Mouse (Mus musculus) heart, adult 2 months (tissue): Measurements from ENCODE around the gene Wfdc15b. TPM values are rescaled to one million over a fixed set of nuclear protein-coding genes. Genes with fewer than 3 reads are reported as not detected.
"Not testable (repeated sequence)": the region's sequence is repeated elsewhere in the genome, so short reads cannot be mapped to it uniquely, and the experiment has no call there.

ENCODE experiments used
- DNase-seq, 2 experiments: peaks; one replicate each; pipeline ENCODE4 v3.0.0; 2021
- H3K27ac ChIP-seq: fragments of 200-600 bp; 2 replicates; pipeline ENCODE4 v1.8.1; 2022
- H3K27me3 ChIP-seq: fragments of 200-500 bp; 2 replicates; pipeline ENCODE4 v1.6.1; 2012; ENCODE audit warnings: mild to moderate bottlenecking, low read length, inconsistent platforms, mixed read lengths; ENCODE audit not compliant: control insufficient read depth, insufficient read depth
- H3K36me3 ChIP-seq: fragments of 200-500 bp; 2 replicates; pipeline ENCODE4 v1.6.1; 2012; ENCODE audit warnings: low read length, inconsistent platforms; ENCODE audit not compliant: control insufficient read depth, insufficient read depth
- H3K4me1 ChIP-seq: fragments of 200-500 bp; 2 replicates; pipeline ENCODE4 v1.6.1; 2011; ENCODE audit warnings: low read length; ENCODE audit not compliant: control insufficient read depth, insufficient read depth
- H3K4me3 ChIP-seq: fragments of 200-600 bp; 2 replicates; pipeline ENCODE4 v1.8.1; 2022
- H3K79me2 ChIP-seq: fragments of 200-500 bp; replicated peaks from 2 replicates; pipeline ENCODE4 v1.6.1; 2012; ENCODE audit warnings: mild to moderate bottlenecking, inconsistent platforms, low read length, moderate library complexity, mixed read lengths; ENCODE audit not compliant: control insufficient read depth, insufficient read depth
- H3K9ac ChIP-seq: fragments of 200-500 bp; 2 replicates; pipeline ENCODE4 v1.6.1; 2012; ENCODE audit warnings: low read depth, mild to moderate bottlenecking, control low read depth, inconsistent platforms, low read length, mixed read lengths
- CTCF ChIP-seq: fragments of 200-600 bp; IDR thresholded peaks from 2 replicates; pipeline ENCODE4 v1.8.1; 2022; ENCODE audit warnings: antibody characterized with exemption, mild to moderate bottlenecking, moderate library complexity
- EP300 ChIP-seq: fragments of 200-500 bp; IDR thresholded peaks from 2 replicates; pipeline ENCODE4 v1.6.1; 2011; ENCODE audit warnings: low read depth, low read length, control low read depth; ENCODE audit not compliant: insufficient read depth
- POLR2A ChIP-seq: fragments of 200-500 bp; IDR thresholded peaks from 2 replicates; pipeline ENCODE4 v1.6.1; 2011; ENCODE audit warnings: mild to moderate bottlenecking, low read depth, low read length, control low read depth; ENCODE audit not compliant: insufficient read depth
- WGBS: fragments of 180-500 bp; shearing (Covaris S2); methylation state at CpG from one replicate; pipeline ENCODE4 v1.1.7; 2018; 5-methylcytosine and 5-hydroxymethylcytosine counted together
- intact Hi-C: fragments of 180-260 bp; cut with DNase I; formaldehyde crosslinking; loops from one replicate; pipeline ENCODE4 v1.15.1; 2025
- long read RNA-seq: library from polyadenylated mRNA; stranded (forward); transcript quantifications from one replicate; pipeline ENCODE4 v2.0.0, GENCODE M21; 2021
- polyA plus RNA-seq: library from polyadenylated mRNA; depleted of rRNA; stranded (reverse); fragments of >200 nt; gene quantifications from 2 replicates; pipeline ENCODE4 v1.2.3, GENCODE M21; 2012; rRNA removed
- total RNA-seq, 2 experiments: library from RNA; stranded (reverse); gene quantifications; 2 replicates each; pipeline ENCODE4 v1.2.3; 2021

Gene Wfdc15b
- total RNA-seq = not detected
- not detected in 2 replicates for polyA plus RNA-seq
- long read RNA-seq = 0 reads

DNA sequence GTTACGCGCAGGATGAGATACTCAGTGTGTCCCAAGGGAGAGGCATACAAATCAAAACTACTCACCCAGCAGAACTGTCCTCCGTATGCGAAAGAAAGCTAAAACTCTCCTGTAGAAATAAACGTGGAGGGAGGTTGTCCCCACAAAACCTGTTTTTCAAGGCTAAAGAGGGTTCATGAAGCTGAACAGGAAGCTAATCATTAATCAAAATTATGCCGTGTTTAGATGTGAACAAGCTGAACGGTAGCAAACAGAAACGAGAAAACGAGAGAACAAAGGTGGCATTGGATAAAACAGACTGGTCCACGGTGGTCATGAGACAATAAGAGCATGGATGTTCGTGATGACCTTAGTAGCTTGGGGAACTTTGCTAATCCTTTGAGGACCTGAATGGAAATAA, at the start of gene Wfdc15b:
TSS of gene Wfdc15b (minus strand) at position 139 of the 400 bp plus-strand sequence.
- Histone ChIP-seq H3K4me1 (no peaks in the 10 kb centered on the region), H3K9ac (no peak within 1 kb of the TSS), H3K27ac (no peak within 1 kb of the TSS), H3K36me3 (no peaks in the 10 kb centered on the region), H3K4me3 (no peak within 1 kb of the TSS), H3K79me2 (no peaks in the 10 kb centered on the region), H3K27me3 (no peaks in the 10 kb centered on the region)
- no peak for DNase-seq
- intact Hi-C loops = no loop called here
- TF ChIP-seq EP300 (no peak), POLR2A (no peak), CTCF (no peak)
- 79% methylated on average over 11 of the region's 11 CpGs for WGBS

DNA sequence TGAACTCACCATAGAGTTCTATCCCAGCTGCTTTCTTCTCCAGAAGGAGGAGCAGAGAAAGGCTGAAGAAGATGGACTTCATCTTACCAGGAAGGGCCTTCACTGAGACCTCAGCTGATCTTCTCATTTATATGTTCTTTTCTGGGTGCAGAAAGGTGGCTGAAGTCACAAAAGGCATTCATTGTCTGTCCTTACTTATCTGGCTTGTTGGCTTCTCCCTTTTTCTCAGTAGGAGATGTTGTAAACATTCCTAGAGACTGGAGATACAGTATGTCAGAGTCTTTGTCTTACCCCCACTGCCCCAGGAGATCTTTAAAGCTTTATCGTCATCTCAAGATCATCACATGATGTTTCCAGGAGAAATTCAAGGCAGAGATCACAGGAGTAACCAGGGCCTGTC, 35.1 kb upstream of the Wfdc15b start, which contains the start of gene Svs3b:
TSS of gene Svs3b (minus strand) at position 101 of the 400 bp plus-strand sequence.
- intact Hi-C loops, H3K4me1 ChIP-seq, H3K36me3 ChIP-seq, H3K27ac ChIP-seq, H3K27me3 ChIP-seq, H3K79me2 ChIP-seq, H3K4me3 ChIP-seq, H3K9ac ChIP-seq, DNase-seq: not testable (repeated sequence)
- WGBS = 63% methylated on average over 1 of the region's 1 CpGs

DNA sequence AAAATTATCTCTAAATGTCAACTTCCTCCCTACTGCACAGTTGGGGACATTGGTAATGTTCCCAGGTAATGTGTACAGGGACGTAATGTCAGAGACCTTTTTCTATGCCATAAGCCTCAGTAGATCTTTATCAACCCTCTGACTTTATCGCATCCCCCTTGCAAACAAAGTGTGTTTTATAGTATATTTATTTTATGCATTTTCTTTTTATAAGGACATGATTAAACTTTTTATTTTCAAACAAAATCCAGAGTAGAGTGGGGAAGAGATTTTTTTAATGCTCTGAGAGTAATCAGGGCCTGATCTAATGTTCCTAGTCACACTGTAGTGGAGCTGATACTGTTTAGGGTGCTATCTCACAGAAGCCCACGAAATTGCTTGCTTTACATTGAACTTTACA, 16.9 kb upstream of the Wfdc15b start, which contains the start of gene Svs2:
TSS of gene Svs2 (minus strand) at position 101 of the 400 bp plus-strand sequence.
- H3K79me2 ChIP-seq = no peaks in the 10 kb centered on the region
- no peak within 1 kb of the TSS for H3K4me3 ChIP-seq
- no peak within 1 kb of the TSS for H3K9ac ChIP-seq
- H3K36me3 ChIP-seq = no peaks in the 10 kb centered on the region
- H3K4me1 ChIP-seq = no peaks in the 10 kb centered on the region; the same call in 1 of the 2 replicates
- DNase-seq = no peak
- intact Hi-C loops = no loop called here
- H3K27me3 ChIP-seq = no peaks in the 10 kb centered on the region; the same call in 1 of the 2 replicates
- H3K27ac ChIP-seq = no peak within 1 kb of the TSS
- TF ChIP-seq CTCF (no peak), POLR2A (no peak), EP300 (no peak)
- WGBS = 80% methylated on average over 3 of the region's 3 CpGs

DNA sequence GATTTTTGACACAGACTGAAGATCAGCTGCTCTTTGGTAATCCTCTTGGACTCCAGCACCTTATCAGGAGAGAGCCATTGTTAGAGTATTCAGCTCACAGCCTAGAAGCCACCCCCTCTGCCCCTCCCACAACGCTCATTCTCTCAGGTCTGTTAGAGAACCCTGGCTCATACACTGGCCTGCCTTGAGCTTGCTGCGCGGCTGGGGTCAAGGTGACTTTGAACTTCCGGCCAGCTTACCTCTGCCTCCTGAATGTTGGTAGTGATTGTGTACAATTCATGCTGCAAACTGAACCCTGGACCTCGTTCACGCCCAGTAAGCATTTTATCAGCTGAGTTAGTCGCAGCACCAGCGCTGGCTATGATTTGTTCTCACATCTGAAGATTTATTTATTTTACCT, 11.2 kb upstream of the Wfdc15b start:
- intact Hi-C loops = no loop called here
- Histone ChIP-seq H3K27ac (no peak overlapping the region), H3K9ac (no peak overlapping the region), H3K4me1 (no peaks in the 10 kb centered on the region), H3K36me3 (no peaks in the 10 kb centered on the region), H3K79me2 (no peaks in the 10 kb centered on the region), H3K27me3 (no peaks in the 10 kb centered on the region), H3K4me3 (no peak overlapping the region)
- no peak for TF ChIP-seq CTCF
- no peak for TF ChIP-seq EP300
- TF ChIP-seq POLR2A = no peak
- WGBS = 80% methylated on average over 8 of the region's 8 CpGs
- DNase-seq = no peak

DNA sequence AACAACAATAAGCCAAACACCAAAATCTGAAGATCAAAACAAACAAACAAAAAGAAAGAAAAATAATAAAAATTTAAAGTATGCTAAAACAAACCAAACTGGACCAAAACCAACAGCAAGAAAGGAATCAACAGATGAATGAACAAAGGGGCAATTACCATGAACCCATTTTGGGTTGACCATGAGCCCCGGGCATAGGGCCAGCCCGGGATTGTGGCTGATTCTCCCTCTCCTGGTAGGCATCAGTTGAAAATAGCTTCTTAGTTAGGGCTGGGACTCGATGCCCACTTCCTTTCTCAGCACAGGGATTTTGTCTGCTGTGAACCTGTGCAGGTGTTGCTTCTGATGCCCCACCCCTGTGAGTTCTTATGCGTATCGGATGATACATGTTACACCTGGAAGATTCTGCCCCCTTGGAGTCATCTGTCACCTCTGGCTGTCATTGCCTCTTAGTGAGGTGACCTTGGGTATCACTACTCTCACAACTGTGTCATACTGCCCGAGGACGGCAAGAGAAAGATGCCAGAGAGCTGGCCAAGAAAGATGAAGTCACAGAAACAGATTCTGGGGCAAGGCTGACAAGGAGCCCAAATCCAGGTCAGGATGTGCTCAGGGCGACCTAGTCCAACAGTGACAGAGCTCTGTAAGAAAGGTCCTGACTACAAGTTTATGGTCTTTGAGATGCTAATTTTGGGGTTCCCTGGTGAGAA, 7.1 kb upstream of the Wfdc15b start:
- no peak for DNase-seq
- no peak overlapping the region for H3K27ac ChIP-seq
- no peaks in the 10 kb centered on the region for H3K4me1 ChIP-seq
- no peaks in the 10 kb centered on the region for H3K36me3 ChIP-seq
- H3K4me3 ChIP-seq = no peak overlapping the region
- no peak overlapping the region for H3K9ac ChIP-seq
- 67% methylated on average over 8 of the region's 8 CpGs for WGBS
- no peaks in the 10 kb centered on the region for H3K79me2 ChIP-seq
- TF ChIP-seq CTCF (no peak), POLR2A (no peak), EP300 (no peak)
- intact Hi-C loops = no loop called here
- no peaks in the 10 kb centered on the region for H3K27me3 ChIP-seq

DNA sequence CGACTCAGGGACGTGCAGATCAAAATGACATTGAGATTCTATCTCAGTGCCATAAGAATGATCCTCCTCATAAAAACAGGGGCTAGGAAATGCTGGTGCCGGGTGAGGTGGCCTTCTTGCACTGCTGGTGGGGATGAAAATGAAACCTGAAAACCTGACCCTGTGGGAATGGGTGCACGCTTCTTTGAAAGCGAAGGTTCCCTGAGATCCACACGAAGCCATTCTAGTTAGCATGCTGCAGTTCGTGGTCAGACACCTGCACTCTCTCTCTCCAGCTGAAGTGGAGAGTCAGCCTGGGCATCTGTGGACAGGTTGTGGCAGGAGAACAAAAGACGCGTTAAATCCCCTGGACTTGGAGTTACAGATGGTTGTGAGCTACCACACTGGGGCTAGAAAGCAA, 2.2 kb downstream of the Wfdc15b start:
- no peak overlapping the region for H3K27ac ChIP-seq
- intact Hi-C loops = no loop called here
- H3K27me3 ChIP-seq = no peaks in the 10 kb centered on the region
- H3K36me3 ChIP-seq = no peaks in the 10 kb centered on the region
- H3K9ac ChIP-seq = no peak overlapping the region
- DNase-seq = no peak
- WGBS = 83% methylated on average over 9 of the region's 9 CpGs
- H3K4me1 ChIP-seq = no peaks in the 10 kb centered on the region
- H3K4me3 ChIP-seq = no peak overlapping the region
- H3K79me2 ChIP-seq = no peaks in the 10 kb centered on the region
- TF ChIP-seq EP300 (no peak), CTCF (no peak), POLR2A (no peak)
